Mouse (Mus musculus) T-cell, adult 66 days (primary cell): Measurements from ENCODE around the gene Snx18. TPM values are rescaled to one million over a fixed set of nuclear protein-coding genes. Genes with fewer than 3 reads are reported as not detected.

Experiments
- total RNA-seq, 2 experiments: library from RNA; stranded (reverse); gene quantifications; 3 replicates in 1 of 2; 4 replicates in 1 of 2; pipeline ENCODE4 v1.2.4; 2023

The Snx18 gene
- total RNA-seq: 10 to 100 TPM; 37.3 to 40.6 TPM

DNA sequence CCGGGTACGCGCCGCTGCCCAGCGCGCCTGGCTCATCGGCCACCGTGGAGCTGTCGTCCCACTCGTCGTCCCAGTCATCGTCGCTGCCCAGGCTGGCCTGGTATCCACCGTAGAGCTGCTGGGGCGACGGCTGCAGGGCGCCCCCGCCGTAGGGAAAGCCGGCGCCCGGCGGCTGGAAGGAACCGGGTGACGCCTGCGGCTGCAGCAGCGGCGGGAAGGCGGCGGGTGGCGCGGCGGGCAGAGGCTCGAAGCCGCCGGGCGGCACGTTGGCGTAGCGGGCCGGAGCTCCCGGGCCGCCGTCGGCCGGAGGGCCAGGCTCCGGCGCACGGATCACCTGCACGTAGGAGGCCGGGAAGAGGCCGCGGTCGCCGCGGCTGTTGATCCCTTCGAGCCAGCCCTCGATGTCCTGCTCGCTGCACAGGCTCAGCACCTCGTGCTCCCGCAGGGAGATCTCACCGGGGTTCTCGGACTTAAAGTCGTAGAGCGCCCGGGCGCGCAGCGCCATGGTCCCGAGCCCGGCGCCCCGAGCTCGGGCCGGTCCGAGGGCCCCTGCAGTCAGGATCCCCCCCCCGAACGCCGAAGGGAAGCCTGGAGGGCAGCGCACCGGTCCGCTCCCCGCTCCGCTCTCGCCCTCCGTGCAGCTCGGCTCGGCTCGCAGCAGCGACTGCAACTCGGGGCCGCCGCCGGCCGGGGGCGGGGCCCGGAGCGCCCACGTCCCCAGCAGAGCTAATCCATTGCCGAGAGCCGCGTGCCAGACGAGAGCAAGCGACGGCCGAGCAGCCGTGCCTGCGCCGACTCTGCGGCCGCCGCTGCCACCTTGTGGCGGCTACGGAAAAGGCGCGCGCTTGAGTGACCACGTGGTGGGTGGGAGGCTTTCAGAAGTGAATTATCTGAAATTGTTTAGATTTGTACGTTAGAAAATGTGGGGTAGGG is at the start of gene Snx18:
Gene Snx18, minus strand, starts transcription at position 674 of the 933 bp plus-strand sequence.

DNA sequence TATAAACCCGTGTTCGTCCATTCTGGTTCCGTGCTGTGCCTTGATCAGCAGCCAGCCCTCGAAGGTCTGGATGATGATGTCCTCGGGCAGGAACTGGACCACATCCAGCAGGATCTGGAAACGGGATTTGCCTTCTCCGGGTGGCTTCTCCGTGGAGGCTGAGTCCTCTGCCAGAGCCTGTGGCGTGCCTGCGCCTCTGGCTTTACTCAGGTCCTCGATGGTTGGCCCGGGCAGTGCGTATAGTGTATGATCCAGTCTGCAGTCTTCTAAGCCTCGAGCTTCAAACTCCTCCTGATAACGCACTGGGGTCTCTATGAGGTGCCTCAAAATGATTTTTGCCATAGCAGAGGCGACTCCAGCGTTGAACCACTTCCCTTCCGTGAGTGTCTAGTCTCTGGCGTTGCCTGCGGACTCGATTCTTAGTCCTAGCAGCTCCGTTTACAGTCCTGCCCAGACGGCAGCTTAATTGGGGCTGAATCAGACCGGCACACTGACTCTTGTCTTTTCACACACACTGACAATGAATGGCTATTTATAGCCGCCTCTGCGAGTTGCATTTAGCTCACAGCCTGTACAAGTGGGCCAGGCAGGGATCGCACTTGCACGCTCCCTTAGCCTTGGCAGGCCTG is 44.9 kb upstream of the Snx18 start, which contains the start of gene Hspb3:
Gene Hspb3, minus strand, starts transcription at position 526 of the 629 bp plus-strand sequence.

Other genes starting within 250 kb of the Snx18 start
- not detected for gene Hspb3, start 45.1 kb upstream of the Snx18 start, total RNA-seq
- 10 to 100 TPM; 12.9 to 14.5 TPM for gene Arl15, start 175.9 kb upstream of the Snx18 start, total RNA-seq